Mouse (Mus musculus) heart, embryonic 16.5 days (tissue): Measurements from ENCODE around the gene Tor3a. TPM values are rescaled to one million over a fixed set of nuclear protein-coding genes. Genes with fewer than 3 reads are reported as not detected.

ENCODE experiments used
- ATAC-seq: fragments of 200-750 bp; cut with Nextera tagmentation; replicated peaks from 2 replicates; pipeline ENCODE4 v1.8.0; 2017; ENCODE audit warnings: moderate number of reproducible peaks; ENCODE audit not compliant: insufficient read depth, low FRiP score; ENCODE audit errors: extremely low read depth
- H3K27ac ChIP-seq: fragments of 300-500 bp; sonication (generic); 2 replicates; pipeline ENCODE4 v1.5.1; 2014; ENCODE audit warnings: mild to moderate bottlenecking, low read length, control low read depth, moderate library complexity
- H3K27me3 ChIP-seq: fragments of 300-500 bp; sonication (generic); 2 replicates; pipeline ENCODE4 v1.6.1; 2014; ENCODE audit warnings: low read length, mixed read lengths; ENCODE audit not compliant: control insufficient read depth, insufficient read depth
- H3K36me3 ChIP-seq: fragments of 300-500 bp; sonication (generic); 2 replicates; pipeline ENCODE4 v1.6.1; 2014; ENCODE audit not compliant: control insufficient read depth, insufficient read depth
- H3K4me1 ChIP-seq: fragments of 300-500 bp; sonication (generic); 2 replicates; pipeline ENCODE4 v1.6.1; 2014; ENCODE audit warnings: low read length, mixed read lengths; ENCODE audit not compliant: control insufficient read depth, insufficient read depth
- H3K4me2 ChIP-seq: fragments of 300-500 bp; sonication (generic); 2 replicates; pipeline ENCODE4 v1.6.1; 2014; ENCODE audit warnings: low read depth, mild to moderate bottlenecking, control low read depth, low read length
- H3K4me3 ChIP-seq: fragments of 300-500 bp; sonication (generic); 2 replicates; pipeline ENCODE4 v1.5.1; 2014; ENCODE audit warnings: mild to moderate bottlenecking, control low read depth, low read length
- H3K9ac ChIP-seq: fragments of 300-500 bp; sonication (generic); 2 replicates; pipeline ENCODE4 v1.6.1; 2014; ENCODE audit warnings: low read length, control low read depth
- H3K9me3 ChIP-seq: fragments of 300-500 bp; sonication (generic); replicated peaks from 2 replicates; pipeline ENCODE4 v1.6.1; 2016; ENCODE audit warnings: low read length; ENCODE audit not compliant: control insufficient read depth
- WGBS: fragments of 180-500 bp; shearing (Covaris S2); extraction: QIAGEN DNeasy Blood & Tissue Kit; methylation state at CpG from one replicate; pipeline ENCODE4 v1.1.7; 2014; 5-methylcytosine and 5-hydroxymethylcytosine counted together
- polyA plus RNA-seq: library from polyadenylated mRNA; unstranded; fragments of >200 nt; fragmentation: Nextera tagmentation; extraction: Ambion mirVana; gene quantifications from 2 replicates; pipeline ENCODE4 v1.2.1, GENCODE M21; 2015

The Tor3a gene
- polyA plus RNA-seq, 1 experiment from 2014 or later, result 9.0 TPM

DNA sequence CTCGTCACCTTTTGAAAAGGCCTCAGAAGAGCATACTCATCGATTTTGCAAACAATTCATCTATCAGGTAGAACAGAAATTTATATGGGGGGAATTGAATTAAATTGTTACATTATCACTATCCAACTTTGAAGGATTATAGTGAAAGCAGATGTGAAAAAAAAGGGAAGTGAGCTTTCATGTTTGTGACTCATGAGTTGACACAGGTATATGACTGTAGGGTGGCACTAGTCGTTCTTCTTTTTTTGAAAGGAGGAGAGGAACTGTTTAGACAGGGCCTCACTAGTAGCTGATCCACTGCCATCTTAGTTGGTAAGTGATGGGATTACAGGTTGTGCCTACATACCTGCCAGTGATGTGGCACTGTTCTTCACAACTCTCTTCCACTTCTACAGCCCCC, 34.5 kb upstream of the Tor3a start:
- peaks cover 18% of the 10 kb centered on the region for H3K36me3 ChIP-seq
- 91% methylated on average over 3 of the region's 3 CpGs for WGBS
- H3K9ac ChIP-seq, result no peak overlapping the region
- H3K9me3 ChIP-seq, result no peaks in the 10 kb centered on the region
- no peak overlapping the region for H3K27ac ChIP-seq
- no peak overlapping the region for H3K4me2 ChIP-seq
- H3K27me3 ChIP-seq, result no peaks in the 10 kb centered on the region
- ATAC-seq, result no peak
- H3K4me1 ChIP-seq, result peaks cover 13% of the 10 kb centered on the region
- H3K4me3 ChIP-seq, result no peak overlapping the region

DNA sequence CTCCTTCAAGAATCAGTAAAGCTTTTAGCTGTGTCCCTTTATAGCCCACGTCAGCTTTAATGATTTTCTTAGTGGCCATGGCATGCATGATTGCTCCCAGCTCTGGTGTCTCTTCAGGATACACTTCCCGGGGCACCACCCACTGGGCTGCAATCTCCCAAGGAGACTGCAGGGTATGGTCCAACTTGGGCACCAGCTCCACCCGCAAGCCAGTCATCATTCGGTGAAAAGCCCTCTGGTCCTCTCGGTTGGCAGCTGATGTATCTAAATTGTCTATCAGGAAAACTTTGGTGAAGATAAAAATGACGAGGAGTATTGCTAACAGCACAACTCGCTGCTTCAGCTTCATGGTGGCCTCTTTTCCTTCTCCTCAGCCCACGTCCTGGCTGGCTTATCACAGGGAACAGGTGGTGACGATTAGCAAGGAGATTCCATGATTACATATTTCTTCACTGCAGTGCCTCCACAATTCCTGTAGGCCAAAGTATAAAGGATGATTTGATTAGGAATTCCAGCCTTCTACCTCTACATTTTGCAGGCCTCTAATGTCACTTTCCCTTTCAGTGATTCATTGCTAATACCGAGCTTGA, 31.6 kb upstream of the Tor3a start:
- H3K36me3 ChIP-seq, result peaks cover 35% of the 10 kb centered on the region
- 68% methylated on average over 10 of the region's 10 CpGs for WGBS
- no peak overlapping the region for H3K4me2 ChIP-seq
- no peak overlapping the region for H3K27ac ChIP-seq
- no peaks in the 10 kb centered on the region for H3K27me3 ChIP-seq
- no peak overlapping the region for H3K9ac ChIP-seq
- no peak for ATAC-seq
- H3K9me3 ChIP-seq, result no peaks in the 10 kb centered on the region
- peaks cover 8% of the 10 kb centered on the region for H3K4me1 ChIP-seq
- H3K4me3 ChIP-seq, result no peak overlapping the region

DNA sequence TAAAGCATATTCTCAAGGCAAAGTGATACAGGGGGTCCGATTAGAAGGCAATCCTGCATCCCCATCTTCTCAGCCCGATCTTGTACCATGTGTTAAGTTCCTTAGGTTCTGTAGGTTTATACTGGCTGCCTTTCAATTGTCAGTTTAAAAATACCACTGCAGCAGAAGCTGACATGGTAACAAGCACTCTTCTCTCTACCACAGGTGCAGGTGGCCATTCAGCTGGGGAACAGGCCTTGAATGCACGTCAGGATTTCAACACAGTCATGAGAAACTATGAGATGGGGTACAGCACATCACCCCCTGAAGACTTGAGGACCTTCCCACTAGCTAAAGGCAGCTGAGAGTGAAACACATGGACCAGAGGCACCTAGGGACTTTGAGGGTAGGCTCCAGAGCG, 29.3 kb upstream of the Tor3a start:
- no peak for ATAC-seq
- Histone ChIP-seq H3K36me3 (peaks cover 45% of the 10 kb centered on the region), H3K9ac (no peak overlapping the region), H3K27me3 (no peaks in the 10 kb centered on the region), H3K4me2 (no peak overlapping the region), H3K4me1 (no peaks in the 10 kb centered on the region), H3K9me3 (no peaks in the 10 kb centered on the region), H3K27ac (no peak overlapping the region), H3K4me3 (no peak overlapping the region)
- 84% methylated on average over 4 of the region's 4 CpGs for WGBS

DNA sequence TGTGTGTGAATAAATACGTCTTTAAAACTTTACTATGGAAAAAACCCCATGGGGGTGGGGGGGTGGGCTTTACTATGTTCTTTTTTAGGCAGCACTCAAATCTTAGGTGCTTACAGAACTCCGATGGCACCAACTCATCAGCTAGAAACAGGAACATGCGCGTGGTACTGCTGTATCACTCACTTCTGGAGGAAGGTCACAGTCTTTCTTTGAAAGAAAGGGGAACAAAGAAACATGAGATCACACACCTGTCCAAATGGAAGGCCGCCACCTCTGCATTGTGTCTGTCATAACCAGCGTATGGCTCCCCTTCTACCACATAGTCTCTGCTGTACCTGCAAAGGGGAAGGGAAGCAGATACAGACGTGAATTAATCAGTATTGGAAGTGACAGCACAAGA, 28.0 kb upstream of the Tor3a start:
- H3K4me3 ChIP-seq, result no peak overlapping the region
- H3K27me3 ChIP-seq, result no peaks in the 10 kb centered on the region
- H3K9me3 ChIP-seq, result peaks cover 1% of the 10 kb centered on the region; the same call in 1 of the 2 replicates
- no peak for ATAC-seq
- H3K9ac ChIP-seq, result no peak overlapping the region
- H3K36me3 ChIP-seq, result peaks cover 56% of the 10 kb centered on the region
- H3K4me2 ChIP-seq, result no peak overlapping the region
- no peaks in the 10 kb centered on the region for H3K4me1 ChIP-seq
- 81% methylated on average over 7 of the region's 7 CpGs for WGBS
- H3K27ac ChIP-seq, result no peak overlapping the region

DNA sequence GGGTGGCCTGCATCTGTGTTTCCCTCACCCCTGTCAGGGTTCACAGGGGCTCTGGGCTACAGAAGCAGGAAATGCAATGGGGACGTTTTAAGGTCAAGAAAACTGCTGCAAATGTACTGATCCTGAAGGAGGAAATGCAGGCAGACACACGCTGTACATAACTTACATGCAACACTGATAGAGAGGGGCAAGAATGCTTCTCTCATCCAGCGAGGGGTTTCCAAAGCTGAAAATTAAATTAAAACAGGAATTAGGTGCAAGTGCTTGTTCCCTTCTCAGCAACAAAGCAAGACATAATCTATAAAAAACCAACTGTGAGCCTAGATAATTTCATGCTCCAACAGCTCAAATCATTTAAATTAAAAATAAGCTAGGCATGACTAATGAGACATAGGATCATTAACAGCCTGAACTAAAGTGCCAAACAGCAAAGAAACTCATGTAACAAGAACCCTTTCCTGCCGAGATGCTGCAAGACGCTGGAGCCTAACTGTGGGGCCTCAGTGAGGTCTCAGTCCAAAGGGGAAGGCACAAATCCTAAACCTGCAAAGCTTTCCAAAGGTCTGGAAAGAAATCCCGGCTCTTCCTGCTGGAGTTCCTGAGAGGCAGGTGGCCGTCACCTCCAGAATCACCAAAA, 12.0 kb upstream of the Tor3a start:
- peaks cover 43% of the 10 kb centered on the region for H3K36me3 ChIP-seq
- no peak for ATAC-seq

DNA sequence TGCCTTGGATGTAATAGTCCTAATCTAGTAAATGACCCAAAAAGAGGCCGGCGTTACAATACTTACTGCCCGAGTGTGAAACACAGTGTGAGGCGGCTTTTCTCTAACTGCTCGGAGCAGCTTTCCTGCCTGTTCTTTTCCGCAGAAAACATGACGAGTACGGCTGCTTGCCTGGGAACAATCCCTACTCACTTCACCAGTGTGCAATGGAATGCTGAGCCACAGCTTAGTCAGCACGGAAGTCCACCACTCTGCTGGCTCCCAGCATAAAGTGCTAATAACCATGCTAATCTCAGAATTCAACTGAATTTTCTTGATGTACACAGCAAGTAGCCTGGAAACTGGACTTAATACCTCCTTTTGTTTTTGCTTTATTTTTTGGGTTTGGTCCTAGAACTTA, 5.4 kb upstream of the Tor3a start:
- H3K36me3 ChIP-seq, result peaks cover 19% of the 10 kb centered on the region
- H3K27me3 ChIP-seq, result no peaks in the 10 kb centered on the region
- 61% methylated on average over 9 of the region's 9 CpGs for WGBS
- no peaks in the 10 kb centered on the region for H3K9me3 ChIP-seq
- ATAC-seq, result no peak
- peaks cover under 1% of the 10 kb centered on the region for H3K4me1 ChIP-seq
- no peak overlapping the region for H3K9ac ChIP-seq
- no peak overlapping the region for H3K27ac ChIP-seq
- no peak overlapping the region for H3K4me2 ChIP-seq
- no peak overlapping the region for H3K4me3 ChIP-seq

More for the DNA sequence above, 12.0 kb upstream of the Tor3a start:
- no peaks in the 10 kb centered on the region for H3K27me3 ChIP-seq
- no peak overlapping the region for H3K4me2 ChIP-seq
- H3K9me3 ChIP-seq, result no peaks in the 10 kb centered on the region
- H3K4me1 ChIP-seq, result no peaks in the 10 kb centered on the region
- 74% methylated on average over 7 of the region's 7 CpGs for WGBS
- H3K27ac ChIP-seq, result no peak overlapping the region
- H3K4me3 ChIP-seq, result no peak overlapping the region
- no peak overlapping the region for H3K9ac ChIP-seq

DNA sequence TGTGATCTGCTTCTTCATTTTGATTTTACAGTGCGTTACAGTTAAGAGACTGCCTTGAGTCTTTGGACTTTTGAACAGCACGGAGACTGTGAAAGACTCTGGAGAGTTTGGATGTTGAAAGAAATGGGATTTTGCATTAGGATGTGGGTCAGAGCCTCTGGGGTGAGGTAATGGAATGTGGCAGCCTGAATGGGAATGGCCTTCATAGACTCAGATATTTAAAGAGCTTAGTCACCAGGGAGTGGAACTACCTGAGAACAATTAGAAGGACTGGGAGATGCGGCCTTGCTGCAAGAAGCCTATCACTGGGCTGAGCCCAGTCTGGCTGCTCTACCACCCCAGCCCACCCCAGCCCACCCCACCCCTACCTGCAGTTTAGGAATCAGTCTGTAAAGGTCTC, 3.1 kb upstream of the Tor3a start:
- H3K4me3 ChIP-seq, result no peak overlapping the region
- H3K27ac ChIP-seq, result no peak overlapping the region
- no peak overlapping the region for H3K4me2 ChIP-seq
- peaks cover 15% of the 10 kb centered on the region for H3K36me3 ChIP-seq
- H3K9ac ChIP-seq, result no peak overlapping the region
- 80% methylated on average over 3 of the region's 3 CpGs for WGBS
- no peaks in the 10 kb centered on the region for H3K9me3 ChIP-seq
- peaks cover 9% of the 10 kb centered on the region for H3K4me1 ChIP-seq
- ATAC-seq, result no peak
- no peaks in the 10 kb centered on the region for H3K27me3 ChIP-seq

DNA sequence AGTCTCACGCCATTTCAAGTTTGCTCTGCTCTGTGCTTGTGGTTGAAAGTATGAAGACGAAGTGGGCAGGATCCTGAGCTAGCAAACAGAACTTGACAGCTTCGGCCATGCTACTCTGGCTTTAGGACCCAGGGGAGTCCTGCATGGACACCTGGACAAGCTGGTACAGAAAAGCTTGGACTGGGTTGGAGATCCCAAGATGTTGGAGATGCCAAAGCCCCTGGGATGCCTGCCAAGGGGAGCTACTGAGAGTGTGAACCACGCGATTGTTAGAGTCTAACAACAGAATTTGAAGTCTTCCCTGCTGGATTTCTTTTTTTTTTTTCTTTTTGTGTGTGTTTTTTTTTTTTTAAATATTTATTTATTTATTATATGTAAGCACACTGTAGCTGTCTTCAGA, 2.4 kb upstream of the Tor3a start:
- H3K9me3 ChIP-seq, result no peaks in the 10 kb centered on the region
- H3K27ac ChIP-seq, result no peak overlapping the region
- peaks cover 11% of the 10 kb centered on the region for H3K36me3 ChIP-seq
- 65% methylated on average over 5 of the region's 5 CpGs for WGBS
- H3K4me2 ChIP-seq, result no peak overlapping the region
- ATAC-seq, result no peak
- no peaks in the 10 kb centered on the region for H3K27me3 ChIP-seq
- H3K4me3 ChIP-seq, result no peak overlapping the region
- H3K4me1 ChIP-seq, result peaks cover 9% of the 10 kb centered on the region
- H3K9ac ChIP-seq, result no peak overlapping the region

DNA sequence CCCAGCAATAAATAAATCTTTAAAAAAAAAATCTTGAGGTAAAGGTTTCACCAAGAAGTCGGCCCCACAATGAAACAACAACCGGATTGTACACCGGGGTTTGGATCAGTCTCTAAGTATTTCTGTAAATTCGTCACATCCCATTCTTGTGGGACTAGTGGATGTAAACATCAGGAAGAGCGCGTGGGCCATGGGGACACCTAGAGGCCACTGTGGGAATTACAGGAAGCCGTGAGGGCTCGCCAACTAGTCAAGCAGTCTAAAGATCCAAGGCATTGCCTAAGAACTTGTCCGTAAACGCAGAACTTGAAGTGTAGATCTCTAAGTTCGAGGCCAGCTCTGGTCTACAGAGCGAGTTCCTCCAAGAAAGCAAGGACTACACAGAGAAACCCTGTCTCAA, 2.0 kb upstream of the Tor3a start:
- Histone ChIP-seq H3K4me2 (no peak overlapping the region), H3K36me3 (peaks cover 9% of the 10 kb centered on the region), H3K4me3 (no peak overlapping the region), H3K27me3 (no peaks in the 10 kb centered on the region), H3K9me3 (no peaks in the 10 kb centered on the region), H3K27ac (no peak overlapping the region), H3K9ac (no peak overlapping the region), H3K4me1 (peaks cover 9% of the 10 kb centered on the region)
- 23% methylated on average over 12 of the region's 12 CpGs for WGBS
- ATAC-seq, result no peak
